Mouse (Mus musculus): ENCODE measurements at regions not wholly inside any gene's neighbourhood (a gene's known extent, or its start where the extent isn't known, plus 50 kb on each side); places are given as distances from the start of the nearest gene placed in this dataset.

DNA sequence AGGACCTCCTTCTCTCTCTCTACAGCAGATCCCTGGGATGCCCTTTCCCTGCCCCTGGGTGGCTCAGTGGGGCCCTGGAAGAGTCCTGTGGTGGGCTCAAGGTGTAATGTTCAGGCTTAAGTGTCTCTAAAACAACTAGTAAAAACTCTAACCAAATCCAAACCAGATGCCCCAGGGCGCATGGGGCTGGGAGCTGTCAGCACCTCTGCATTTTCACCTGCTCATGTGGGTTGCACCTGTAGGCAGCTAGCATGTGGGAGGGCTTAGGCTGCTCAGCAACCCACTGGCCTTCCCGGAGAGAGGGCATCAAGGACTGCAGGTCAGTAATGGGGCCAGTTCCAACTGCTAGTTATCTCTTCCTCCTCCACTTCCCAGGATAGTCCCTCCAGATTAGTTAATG, 104.8 kb upstream of the Gm12830 start:
- no peak for DNase-seq (ENCODE audit: low spot score in 2 of 2)

DNA sequence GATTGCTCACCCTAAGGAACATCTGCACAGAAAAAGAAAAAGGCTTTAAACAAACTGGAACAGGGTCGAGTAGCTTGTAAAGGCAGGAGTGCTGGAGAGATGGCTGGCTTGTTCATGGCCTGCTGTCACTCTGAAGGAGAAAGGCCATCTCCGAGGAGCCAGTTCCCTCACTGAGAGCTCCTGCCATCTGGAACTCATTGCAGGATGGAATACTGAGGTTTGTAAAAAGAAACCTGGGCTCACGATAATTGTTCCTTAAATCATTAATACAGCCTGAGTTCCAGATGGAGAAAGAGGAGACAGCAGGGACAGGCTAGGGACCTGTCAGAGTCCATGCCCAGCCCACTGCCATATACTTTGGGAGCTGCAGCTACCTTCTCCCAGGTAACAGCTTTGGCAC, 100.8 kb upstream of the Gm12830 start:
- no peak for DNase-seq (ENCODE audit: low spot score in 2 of 2)

DNA sequence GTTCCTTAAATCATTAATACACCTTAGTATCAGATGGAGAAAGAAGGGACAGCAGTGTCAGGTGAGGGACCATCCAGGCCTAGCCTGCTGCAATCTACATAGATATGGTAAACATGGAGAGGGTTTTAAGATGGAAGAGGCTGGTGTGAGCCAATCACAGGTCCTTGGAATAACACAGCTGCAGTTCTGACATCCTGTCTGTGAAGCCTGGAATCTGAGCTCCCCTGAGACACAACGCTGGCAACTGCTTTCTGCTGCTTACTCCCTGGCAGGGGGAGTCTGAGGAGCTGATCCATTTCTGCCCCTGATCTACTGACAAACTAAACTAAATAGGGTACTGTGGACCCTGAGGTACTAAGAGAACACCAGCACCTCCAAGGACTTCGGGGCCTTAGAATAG, 100.1 kb upstream of the Gm12830 start:
- no peak for DNase-seq (ENCODE audit: low spot score in 2 of 2)

DNA sequence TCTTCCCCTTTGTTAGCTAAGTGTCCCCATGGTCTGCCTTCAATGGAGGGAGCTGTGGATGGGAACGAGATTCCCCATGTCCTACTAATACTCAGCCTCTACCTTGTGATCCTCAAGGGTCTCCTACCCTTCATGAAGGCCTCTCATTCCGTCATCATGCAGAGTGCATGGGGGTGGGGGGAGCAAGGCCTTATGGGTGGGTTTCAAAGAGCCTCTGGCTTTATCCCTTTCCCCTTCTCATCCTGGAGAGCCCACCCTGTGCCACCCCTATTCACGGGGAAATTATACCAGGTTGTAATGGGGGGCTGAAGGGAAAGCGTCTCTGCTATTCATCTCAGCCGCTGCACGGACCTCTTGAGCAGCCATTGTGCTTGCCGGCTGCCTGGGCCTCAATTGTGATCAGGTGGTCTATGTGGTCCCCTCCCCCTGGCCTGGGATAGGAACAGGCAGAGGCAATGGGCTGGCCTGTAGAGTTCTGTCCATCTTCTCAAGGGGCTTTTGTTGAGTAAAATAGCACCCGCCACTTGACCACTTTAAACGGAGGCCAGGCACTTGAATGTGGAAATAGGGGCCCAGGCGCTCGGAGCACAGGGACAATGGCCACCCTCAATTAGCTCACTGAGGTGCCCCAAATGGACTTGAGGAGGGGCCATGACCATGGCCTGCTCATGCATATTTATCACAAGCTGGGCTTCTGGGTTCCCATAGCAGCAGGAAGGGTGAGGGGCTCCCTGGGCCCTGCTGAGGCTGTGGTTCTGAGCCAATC, 93.1 kb upstream of the Gm12830 start:
- DNase-seq (ENCODE audit: low spot score in 2 of 2) = no peak

DNA sequence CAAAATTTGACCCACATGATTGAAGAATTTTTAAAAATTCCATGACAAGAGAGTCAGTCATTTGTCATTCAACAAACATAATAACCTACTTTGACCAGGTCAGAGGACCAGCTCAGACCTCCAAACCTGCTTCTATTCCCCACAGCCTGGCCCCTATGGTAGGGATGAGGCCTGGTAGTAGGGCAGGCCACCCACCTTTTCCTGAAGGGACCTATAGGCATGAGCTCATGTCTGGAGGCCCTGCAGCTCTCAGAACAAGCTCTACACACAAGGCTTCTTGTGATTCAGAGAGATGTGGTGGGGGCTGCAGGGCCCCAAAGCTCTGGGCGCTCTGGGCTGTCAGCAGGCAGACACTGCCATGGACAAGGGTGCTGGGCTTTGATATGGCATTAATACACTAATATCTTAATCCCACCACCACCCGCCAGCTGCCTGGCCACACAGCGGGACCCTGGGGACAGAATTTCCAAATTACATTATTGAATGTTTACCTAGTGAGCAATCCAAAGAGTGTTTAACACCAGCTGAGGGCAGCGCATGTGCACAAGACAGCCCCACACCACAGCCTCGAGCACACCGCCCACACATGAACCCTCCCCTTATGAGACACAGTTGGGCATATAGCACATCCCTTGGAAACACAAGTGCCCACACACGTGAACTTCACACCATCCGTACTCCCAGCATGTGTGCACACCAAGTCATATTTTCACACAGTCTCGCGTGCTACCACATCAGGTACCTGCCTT, 88.1 kb upstream of the Gm12830 start:
- DNase-seq (ENCODE audit: low spot score in 2 of 2) = no peak

DNA sequence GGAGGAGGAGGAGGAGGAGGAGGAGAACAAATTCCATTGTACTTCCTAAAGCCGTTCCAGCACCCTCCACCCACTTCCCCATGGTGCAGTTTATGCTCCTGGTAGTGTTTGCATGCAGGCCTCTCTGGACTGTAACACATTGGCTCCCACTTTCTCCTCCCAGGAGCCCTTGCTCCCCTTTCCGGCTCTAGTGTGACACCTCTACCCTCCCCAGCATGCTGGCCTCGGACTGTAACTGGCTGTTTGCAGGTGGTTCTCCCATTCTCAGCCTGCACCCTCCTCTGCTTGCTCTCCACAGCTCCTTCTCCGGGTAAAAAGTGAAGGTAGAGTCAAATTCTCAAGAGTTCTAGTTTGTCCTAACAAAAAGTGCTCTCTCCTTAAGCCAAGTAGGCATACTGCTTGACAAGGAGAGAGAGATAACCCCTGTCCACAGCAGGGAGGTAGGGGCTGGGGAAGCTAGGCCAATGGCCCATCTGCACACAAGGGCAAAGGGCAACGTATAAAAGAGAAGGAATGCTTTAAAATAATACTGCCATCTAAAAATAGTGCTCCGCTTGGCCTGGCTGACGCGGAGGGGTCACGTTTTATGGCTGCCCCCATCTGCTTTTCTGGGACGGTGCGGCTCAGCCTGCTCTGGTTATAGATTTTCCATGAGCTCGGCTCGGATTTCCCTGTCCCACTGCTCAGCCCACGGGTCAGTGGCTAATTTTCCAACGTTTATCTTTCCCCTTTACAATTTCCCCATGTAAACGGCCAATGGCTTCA, 82.4 kb upstream of the Gm12830 start:
- DNase-seq (ENCODE audit: low spot score in 2 of 2) = no peak

DNA sequence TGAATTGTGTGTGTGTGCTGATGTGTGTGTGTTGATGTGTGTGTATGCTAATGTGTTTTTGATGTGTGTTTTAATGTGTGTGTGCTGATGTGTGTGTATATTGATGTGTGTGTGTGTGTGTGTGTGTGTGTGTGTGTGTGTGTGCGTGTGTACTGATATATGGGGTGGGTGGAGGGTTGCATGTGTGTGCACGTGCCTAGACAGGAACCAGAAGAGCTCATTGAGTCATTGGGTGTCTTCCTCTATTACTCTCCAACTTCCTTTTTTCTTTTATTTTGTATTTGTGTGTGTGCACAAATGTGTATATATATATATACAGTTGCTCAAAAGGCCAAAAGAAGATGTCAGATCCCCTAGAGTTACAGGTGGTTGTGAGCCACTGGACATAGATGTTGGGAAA, 73.4 kb upstream of the Gm12830 start:
- no peak for DNase-seq (ENCODE audit: low spot score in 2 of 2)

DNA sequence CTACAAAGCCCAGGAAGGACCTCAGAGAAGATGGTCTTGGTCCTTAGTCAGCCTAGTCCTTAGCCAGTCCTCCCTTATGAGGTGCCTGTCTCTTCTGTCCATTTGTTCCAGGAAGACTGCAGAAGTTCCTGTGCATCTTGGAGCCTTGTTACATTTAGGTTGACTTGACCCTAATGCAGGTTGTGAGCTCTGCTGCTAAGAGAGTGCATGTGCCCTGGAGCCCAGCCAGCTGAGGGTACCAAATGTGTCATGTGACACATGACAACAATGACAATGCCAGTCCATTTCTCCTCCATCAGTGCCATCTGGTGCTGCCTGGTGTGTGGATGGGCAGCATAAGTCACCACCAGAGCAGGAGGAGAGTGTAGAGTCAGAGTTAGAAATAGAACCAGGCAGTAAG, 61.7 kb upstream of the Gm12830 start:
- DNase-seq (ENCODE audit: low spot score in 2 of 2) = no peak

DNA sequence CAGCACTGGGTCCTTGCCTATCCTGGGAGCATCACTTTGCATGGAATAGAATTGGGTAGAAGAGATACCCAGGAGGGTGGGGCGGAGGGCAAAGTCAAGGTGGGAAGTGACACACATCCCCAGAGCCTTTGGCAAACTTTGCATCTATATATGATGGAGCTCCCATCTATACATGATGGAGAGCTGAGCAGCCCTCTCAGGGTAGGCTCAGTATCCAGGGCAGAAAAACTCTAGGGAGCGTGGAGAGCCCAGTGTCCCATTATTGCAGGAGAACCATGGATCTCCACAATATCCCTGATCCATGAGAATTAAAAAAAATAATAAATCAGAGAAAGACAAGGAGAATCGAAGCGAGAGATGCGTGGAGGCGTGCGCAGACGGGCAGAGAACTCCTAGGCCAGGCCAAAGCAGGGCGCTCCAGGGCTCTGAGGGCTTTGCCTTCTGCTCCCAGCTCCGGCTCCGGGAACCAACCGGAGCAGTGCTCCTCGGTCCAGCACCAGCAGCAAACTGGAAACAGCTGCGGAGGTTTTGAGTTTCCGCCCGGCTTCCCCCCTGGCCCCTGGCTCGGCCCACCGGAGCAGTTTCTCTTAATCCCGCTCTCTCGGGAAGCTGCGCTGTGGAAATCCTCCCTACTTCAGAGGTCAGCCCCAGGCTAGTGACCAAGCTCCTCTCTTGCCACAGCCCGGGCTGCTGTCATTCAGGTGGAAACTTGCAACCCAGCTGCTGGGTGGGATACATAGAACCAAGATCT, 54.7 kb upstream of the Gm12830 start:
- no peak for DNase-seq (ENCODE audit: low spot score in 2 of 2)
